Mouse (Mus musculus) cerebellum, adult 2 months (tissue): ENCODE data around the gene Cd82. TPM values are rescaled to one million over a fixed set of nuclear protein-coding genes. Genes with fewer than 3 reads are reported as not detected.

Experiments
- DNase-seq, 2 experiments: peaks; one replicate each; pipeline ENCODE4 v3.0.0; 2021
- H3K27ac ChIP-seq: fragments of 200-500 bp; 2 replicates; pipeline ENCODE4 v1.5.1; 2012; ENCODE audit warnings: low read length, control low read depth, inconsistent platforms; ENCODE audit not compliant: insufficient read depth
- H3K27me3 ChIP-seq: fragments of 200-500 bp; 2 replicates; pipeline ENCODE4 v1.6.1; 2012; ENCODE audit warnings: inconsistent platforms, mild to moderate bottlenecking, low read length, moderate library complexity; ENCODE audit not compliant: control insufficient read depth, insufficient read depth
- H3K4me1 ChIP-seq: fragments of 200-500 bp; 2 replicates; pipeline ENCODE4 v1.6.1; 2011; ENCODE audit warnings: low read length; ENCODE audit not compliant: control insufficient read depth, insufficient read depth
- H3K4me3 ChIP-seq: fragments of 200-500 bp; replicated peaks from 2 replicates; pipeline ENCODE3; 2011; ENCODE audit warnings: mild to moderate bottlenecking, low read depth, low read length, control low read depth; ENCODE audit not compliant: insufficient read depth
- CTCF ChIP-seq: fragments of 200-500 bp; IDR thresholded peaks from 2 replicates; pipeline ENCODE4 v1.5.1; 2011; ENCODE audit warnings: low read depth, mild to moderate bottlenecking, control low read depth, low read length, moderate library complexity, borderline replicate concordance; ENCODE audit not compliant: insufficient read depth
- POLR2A ChIP-seq: fragments of 200-500 bp; IDR thresholded peaks from 2 replicates; pipeline ENCODE4 v1.6.1; 2011; ENCODE audit warnings: low read length, control low read depth, borderline replicate concordance; ENCODE audit not compliant: insufficient read depth
- WGBS: fragments of 180-500 bp; shearing (Covaris S2); methylation state at CpG from one replicate; pipeline ENCODE4 v1.1.7; 2018; 5-methylcytosine and 5-hydroxymethylcytosine counted together
- polyA plus RNA-seq: library from polyadenylated mRNA; depleted of rRNA; stranded (reverse); fragments of >200 nt; gene quantifications from 2 replicates; pipeline ENCODE4 v1.2.3, GENCODE M21; 2012

Gene Cd82
- polyA plus RNA-seq, 1 experiment, result 47.4 TPM

- peak; percentile 57 to 64 for DNase-seq
- no peaks in the 10 kb centered on the region for H3K4me1 ChIP-seq
- no peaks in the 10 kb centered on the region; the same call in 1 of the 2 replicates for H3K27me3 ChIP-seq
- H3K4me3 ChIP-seq, result peak overlapping the region; percentile 20
- no peak overlapping the region for H3K27ac ChIP-seq
- WGBS, result 7% methylated on average over 41 of the region's 41 CpGs
- no peak for TF ChIP-seq POLR2A
- no peak for TF ChIP-seq CTCF
Measured at GRCm38 (mm10) chr2:93461869-93462714, 848 bp downstream of the Cd82 start.

- DNase-seq, result no peak
- 81% methylated on average over 6 of the region's 6 CpGs for WGBS
- H3K4me1 ChIP-seq, result no peaks in the 10 kb centered on the region
- TF ChIP-seq CTCF, result no peak
- no peak for TF ChIP-seq POLR2A
- no peak overlapping the region for H3K4me3 ChIP-seq
- no peaks in the 10 kb centered on the region; the same call in 1 of the 2 replicates for H3K27me3 ChIP-seq
- H3K27ac ChIP-seq, result no peak overlapping the region
Measured at GRCm38 (mm10) chr2:93460786-93461469, 2.0 kb downstream of the Cd82 start.

GRCm38 (mm10) chr2:93459208-93459920, 3.6 kb downstream of the Cd82 start:
- H3K4me1 ChIP-seq, result no peaks in the 10 kb centered on the region
- no peaks in the 10 kb centered on the region; the same call in 1 of the 2 replicates for H3K27me3 ChIP-seq
- H3K4me3 ChIP-seq, result no peak overlapping the region
- no peak overlapping the region for H3K27ac ChIP-seq
- 84% methylated on average over 7 of the region's 7 CpGs for WGBS
- no peak for DNase-seq
- TF ChIP-seq CTCF, result no peak
- no peak for TF ChIP-seq POLR2A

GRCm38 (mm10) chr2:93458332-93459207, 4.4 kb downstream of the Cd82 start:
- TF ChIP-seq POLR2A (no peak), CTCF (no peak)
- Histone ChIP-seq H3K27me3 (no peaks in the 10 kb centered on the region; the same call in 1 of the 2 replicates), H3K4me3 (no peak overlapping the region), H3K27ac (no peak overlapping the region), H3K4me1 (no peaks in the 10 kb centered on the region)
- DNase-seq, result no peak
- 63% methylated on average over 8 of the region's 8 CpGs for WGBS

- no peak overlapping the region for H3K27ac ChIP-seq
- WGBS, result 45% methylated on average over 6 of the region's 6 CpGs
- no peaks in the 10 kb centered on the region for H3K4me1 ChIP-seq
- TF ChIP-seq POLR2A (no peak), CTCF (no peak)
- no peak overlapping the region for H3K4me3 ChIP-seq
- H3K27me3 ChIP-seq, result no peaks in the 10 kb centered on the region; the same call in 1 of the 2 replicates
- DNase-seq, result peak in 1 of 2 experiments; percentile 32
Measured at GRCm38 (mm10) chr2:93457426-93458130, 5.4 kb downstream of the Cd82 start.

GRCm38 (mm10) chr2:93456140-93456539, 6.8 kb downstream of the Cd82 start:
- H3K4me3 ChIP-seq, result no peak overlapping the region
- no peak for DNase-seq
- WGBS, result 71% methylated on average over 3 of the region's 3 CpGs
- H3K4me1 ChIP-seq, result no peaks in the 10 kb centered on the region
- no peak for TF ChIP-seq POLR2A
- TF ChIP-seq CTCF, result no peak
- H3K27ac ChIP-seq, result no peak overlapping the region
- H3K27me3 ChIP-seq, result no peaks in the 10 kb centered on the region
